Mouse (Mus musculus) retina, postnatal 7 days (tissue): ENCODE results near the gene Rnf186.

ENCODE experiments used
- DNase-seq: peaks from one replicate; pipeline ENCODE4 v3.0.0-alpha.2; 2012; ENCODE audit warnings: low read depth, low spot score

Rnf186 gene

DNA sequence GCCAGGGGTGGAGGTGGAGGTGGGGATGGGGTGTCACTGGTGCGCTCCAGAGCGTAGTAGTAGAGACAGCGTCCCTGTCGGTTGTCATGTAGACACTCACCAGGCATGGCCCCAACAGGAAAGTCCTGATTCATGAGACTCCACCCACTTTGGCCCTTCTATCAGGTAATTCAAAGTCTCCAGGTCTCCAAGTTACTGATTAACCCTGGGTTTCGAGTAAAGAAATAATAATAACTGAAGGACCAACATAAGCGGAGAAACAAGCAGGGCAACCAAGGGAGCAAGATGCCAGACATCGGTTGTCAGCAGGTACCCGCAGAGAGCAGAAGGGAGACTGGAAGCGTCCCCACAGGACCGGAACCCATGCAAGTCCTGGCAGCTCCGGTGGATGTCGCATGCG is at the start of gene Rnf186:
Gene Rnf186 (plus strand): TSS at position 247 of the 400 bp plus-strand sequence.
- no peak for DNase-seq

DNA sequence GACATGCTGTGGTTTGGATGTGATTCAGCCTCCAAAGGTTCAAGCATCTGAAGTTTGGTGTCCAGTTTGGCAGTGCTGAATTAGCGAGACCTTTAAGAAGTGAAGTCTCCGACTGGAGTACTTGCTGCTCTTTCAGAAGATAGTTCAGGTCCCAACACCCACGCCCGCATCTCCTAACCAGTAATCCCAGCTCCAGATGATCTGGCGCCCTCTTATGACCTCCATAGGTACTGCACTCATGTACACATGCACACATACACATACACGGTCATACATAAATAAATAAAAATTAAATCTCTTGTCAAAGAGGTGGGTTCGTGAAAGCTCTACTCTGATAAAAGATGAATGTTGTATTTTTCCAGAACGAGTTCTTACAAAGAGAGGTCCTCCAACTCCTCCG is 49.6 kb upstream of the Rnf186 start:
- DNase-seq: no peak

DNA sequence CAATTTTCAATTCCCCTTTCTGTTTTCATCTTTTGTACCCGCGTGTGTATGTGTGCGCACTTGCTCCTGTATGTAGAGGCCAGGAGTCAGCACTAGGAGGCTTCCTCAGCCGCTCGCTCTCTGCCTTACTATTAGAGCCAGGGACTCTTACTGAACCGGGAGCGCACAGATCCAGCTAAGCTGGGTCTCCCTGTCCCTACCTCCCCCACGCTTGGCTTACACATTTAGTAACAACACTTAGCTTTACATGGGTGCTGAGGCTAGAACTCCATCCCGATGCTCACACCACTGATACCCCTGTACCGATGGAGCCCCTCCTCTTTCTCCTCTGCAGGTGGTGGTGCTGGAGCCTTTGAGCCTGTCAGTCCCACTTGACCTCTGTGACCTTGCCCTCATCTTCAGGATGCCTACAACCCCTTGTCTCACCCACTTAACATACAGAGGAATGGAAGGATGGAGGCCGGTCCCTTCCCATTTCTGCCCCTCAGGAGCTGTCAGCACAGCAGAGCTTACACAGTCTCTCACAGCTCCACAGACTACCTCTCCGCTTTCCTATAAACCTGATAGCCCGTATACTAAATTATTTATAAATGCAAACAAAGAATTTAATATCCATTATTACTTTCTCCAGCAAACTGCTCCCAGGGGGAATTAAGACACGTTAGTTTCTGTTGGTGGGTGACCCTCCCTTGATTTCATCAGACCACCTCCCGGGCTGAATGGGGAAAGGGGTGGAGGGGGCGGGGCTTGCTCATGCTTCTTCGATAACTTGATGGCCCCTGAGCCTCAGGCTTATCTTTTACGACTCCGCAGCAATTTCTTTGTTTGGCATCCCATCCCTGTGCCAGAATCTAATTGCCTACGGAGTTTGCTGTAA is 45.4 kb upstream of the Rnf186 start:
- DNase-seq: no peak

DNA sequence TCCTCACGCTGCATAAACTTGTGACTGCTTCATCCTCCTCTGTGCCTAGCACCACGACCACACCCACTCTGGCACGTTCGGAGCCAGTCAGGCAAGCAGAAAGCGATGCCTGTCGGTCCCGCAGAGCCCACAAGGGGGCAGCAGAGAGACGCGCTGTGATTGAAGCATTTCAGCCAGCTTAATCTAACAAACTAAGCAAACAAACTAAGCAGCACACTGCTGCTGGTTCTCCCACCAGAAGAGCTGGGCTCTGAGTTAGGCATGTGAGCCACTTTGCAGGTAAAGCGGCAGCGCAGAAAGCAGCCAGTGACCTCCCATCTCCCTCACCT is 44.8 kb upstream of the Rnf186 start:
- peak; percentile 83 for DNase-seq

DNA sequence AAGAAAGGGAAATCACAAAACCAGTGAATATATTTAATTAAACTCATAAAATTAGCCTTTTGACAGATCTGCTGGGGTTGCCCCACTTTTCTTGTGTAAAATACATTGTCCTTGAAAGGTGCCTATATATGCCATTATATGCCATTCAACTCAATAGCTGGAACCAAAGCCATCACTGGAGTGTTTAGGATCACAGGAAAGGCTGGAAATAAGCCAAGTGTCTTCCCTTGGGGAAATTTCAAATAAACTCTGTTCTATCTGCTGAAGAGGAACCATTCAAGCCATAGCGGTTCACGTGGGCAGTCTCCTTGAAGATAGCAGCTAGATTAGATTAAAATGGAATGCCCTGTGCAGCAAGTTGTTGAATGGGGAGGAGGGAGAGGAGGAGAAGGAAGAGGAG is 41.4 kb upstream of the Rnf186 start:
- no peak for DNase-seq

DNA sequence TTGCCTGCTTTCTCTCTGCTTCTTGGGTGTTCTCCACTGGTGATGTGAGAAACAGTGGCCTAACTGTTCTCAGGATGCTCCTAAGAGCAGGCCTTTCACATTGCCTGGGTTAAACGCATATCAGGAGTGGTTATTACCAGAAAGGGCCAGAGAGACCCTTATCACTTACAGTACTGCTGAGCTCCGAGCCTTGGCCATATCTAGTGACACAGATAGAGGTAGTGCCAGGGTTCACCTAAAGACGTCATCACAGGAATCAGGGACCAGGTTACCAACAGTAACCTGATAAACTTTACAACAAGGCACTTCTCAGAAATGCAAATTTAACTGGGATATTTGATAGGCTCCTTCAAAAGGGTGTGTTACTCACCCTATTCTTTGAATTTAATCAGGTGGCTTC is 33.0 kb upstream of the Rnf186 start:
- no peak for DNase-seq

DNA sequence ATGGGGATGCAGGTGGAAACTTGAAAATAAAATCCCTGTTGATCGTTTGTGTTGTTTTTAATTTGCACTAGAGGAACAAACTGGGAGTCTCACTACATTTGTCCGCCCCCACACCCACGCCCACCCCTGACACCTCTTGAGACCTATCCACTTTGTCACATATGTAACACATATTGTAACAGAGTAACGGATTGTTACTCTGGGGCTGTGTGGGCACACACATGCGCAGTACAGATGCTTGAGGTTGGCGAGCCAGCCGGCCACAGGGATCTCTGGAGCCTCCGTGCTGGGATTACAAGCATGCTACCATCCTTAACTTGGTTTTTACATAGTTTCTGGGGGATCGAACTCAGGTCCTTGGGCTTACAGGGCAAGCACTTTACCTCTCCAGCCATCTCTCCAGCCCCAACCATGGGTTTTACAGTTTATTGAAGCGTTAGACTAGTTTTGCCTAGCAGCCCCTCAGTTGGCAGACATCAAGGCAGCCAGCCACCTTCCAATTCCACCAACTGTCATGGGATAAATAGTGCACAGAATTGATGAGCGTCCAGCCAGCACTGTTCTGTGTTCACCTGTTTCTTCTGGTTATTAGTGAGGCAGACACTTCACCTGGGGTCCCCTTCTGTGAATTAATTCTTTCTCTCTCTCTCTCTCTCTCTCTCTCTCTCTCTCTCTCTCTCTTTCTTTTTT is 32.3 kb upstream of the Rnf186 start:
- DNase-seq: no peak

DNA sequence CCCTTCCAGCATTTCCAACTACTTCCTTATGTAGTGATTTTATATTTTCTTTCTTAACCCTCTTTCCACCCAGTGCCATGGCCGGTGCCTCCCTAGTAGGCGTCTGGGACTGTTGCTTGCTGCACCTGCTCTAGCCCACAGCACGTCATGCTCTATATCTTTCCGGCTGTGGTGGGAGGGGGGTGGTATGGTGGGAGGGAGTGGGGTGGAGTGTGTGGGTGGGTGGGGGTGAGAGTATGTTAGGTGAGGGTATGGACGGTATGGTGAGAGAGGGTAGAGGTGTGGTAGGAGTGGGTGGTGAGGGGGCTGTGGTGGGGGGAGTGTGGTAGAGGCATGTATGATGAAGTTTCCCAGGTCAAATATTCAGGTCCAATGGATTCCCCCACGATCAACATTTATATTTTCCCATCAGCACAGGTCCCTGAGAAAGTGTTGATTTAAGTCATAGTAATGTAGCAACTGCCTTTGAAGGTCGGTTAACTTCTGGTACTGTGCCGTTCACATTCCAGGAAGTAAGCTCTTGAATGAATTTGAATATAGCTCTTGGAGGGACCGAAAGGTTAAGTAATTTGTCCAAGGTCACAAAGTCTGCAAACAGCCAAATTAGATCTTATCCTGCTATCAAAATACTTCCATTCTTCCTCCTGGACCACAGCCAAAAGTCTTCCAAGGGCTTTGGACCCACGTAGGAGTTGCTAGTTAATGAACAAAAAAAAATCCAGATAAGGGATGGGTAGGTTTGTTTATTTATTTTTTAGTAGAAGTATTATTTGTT is 28.2 kb upstream of the Rnf186 start:
- no peak for DNase-seq

DNA sequence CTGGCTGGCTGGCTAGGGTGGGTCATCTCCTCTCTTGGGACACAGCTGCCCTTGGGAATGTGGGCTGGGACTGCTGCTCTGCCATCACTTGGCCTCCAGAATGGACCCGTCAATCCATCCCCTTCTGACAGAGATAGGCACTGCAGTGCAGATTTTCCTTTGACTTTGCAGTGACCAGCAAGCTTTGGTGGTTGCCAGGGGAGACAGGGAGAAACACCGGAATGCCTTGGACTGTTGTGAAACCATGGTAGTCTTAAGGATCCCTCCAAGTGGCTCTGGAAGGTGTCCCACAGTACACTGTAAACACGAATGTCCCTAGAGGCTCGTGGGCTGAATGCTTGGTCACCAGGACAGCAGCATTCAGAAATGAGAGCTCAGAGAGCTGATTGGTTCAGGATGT is 27.4 kb upstream of the Rnf186 start:
- DNase-seq: no peak

DNA sequence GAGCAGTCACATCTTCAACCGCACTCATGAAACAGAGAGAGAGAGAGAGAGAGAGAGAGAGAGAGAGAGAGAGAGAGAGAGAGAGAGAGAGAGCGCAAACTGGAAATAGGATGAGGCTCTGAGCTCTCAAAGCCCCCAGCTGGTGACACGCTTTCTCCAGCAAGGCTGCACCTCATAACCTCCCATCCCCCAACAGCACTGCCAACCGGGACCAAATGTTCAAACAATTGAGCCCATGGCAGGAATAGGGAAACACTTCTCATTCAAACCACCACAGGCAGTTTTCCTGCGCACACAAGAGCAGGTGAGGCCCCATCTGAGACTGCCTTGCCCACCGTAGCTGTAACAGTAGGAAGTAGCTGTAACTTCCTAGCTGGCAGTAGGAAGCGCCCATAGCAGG is 25.5 kb upstream of the Rnf186 start:
- no peak for DNase-seq

DNA sequence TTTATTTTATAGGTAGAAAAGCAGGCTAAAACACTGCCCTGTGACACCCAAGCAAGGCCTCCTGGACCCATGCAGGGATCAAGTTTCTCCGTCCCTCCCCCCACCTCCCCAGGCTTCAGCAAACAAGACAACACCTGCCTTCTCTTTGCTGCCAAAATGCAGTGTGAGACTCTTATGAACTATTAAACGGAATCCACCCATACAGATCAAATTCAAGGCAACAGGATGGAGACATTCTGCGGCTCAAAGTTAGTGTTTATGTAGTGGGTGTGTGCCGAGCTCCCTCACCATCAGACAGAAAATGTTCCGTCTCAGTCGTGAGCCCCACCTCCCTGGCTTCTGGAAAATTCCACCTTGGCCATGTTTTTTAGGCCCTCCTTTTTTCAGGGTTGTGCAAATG is 24.9 kb upstream of the Rnf186 start:
- no peak for DNase-seq

DNA sequence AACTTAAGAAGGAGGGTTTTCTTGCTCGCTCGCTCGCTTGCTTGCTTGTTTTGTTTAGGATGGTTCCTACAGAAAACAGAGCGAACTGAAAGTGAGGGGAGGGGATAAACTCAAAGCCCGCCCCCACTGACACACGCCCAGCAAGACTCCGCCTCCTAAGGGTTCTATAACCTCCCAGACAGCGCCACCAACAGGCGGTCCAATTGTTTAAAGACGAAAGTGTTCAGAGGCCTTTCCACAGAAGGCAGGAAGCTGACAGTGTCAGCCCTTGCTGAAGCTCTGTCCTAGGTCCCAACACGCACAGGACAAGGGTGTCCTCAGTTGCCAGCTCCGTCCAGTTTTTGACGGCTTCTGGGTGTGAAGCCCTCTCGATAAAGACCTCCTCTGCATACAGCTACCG is 23.2 kb upstream of the Rnf186 start:
- peak; percentile 48 for DNase-seq

DNA sequence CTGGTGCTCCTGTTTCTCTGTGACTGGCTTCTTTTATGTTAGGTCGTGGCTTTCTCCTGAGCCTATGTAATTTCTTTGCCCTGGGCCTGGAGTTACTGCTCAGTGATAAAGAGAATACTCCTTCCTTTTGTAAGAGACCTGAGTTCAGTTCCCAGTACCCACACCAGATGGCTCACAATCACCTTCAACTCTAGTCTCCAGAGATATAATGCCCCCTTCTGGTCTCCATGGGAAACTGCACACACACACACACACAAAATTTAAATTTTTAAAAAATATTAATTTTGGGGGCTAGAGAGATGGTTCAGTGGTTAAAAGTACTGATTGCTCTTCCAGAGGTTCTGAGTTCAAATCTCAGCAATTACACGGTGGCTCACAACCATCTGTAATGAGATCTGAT is 18.7 kb upstream of the Rnf186 start:
- no peak for DNase-seq

DNA sequence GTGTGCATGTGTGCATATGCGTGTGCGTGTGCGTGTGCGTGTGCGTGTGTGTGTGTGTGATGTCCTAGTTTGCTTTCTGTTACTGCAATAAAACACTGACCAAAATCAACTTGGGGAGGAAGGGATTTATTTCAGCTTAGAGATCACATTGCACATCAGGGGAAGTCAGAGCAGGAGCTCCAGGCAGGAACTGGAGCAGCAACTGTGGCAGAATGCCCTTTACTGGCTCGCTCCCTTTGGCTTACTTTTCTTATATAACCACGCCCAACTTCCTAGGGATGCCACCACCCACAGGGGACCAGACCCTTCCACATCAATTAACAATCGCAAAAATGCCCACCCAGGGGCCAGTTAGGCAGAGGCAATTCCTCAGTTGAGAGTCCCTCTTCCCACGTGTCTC is 8.3 kb upstream of the Rnf186 start:
- no peak for DNase-seq

DNA sequence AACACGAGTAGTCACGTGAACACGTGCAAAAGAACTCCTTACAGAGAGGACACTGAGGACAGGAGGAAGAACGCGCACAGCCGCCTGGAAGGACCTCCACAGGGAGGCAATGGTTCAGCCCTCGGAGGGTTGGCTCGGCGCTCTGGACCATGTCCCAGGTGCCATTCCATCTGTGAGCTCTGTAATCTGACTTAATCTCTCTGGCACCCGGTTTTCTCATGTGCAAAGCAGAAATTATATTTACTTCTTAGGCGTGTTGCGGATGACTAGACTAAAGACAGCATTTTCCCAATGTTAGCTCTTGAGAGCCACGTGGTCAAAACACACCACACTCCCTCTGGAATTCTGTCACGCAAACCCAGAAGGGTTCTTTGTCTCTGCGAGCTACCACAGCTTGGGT is 7.8 kb upstream of the Rnf186 start:
- DNase-seq: no peak

DNA sequence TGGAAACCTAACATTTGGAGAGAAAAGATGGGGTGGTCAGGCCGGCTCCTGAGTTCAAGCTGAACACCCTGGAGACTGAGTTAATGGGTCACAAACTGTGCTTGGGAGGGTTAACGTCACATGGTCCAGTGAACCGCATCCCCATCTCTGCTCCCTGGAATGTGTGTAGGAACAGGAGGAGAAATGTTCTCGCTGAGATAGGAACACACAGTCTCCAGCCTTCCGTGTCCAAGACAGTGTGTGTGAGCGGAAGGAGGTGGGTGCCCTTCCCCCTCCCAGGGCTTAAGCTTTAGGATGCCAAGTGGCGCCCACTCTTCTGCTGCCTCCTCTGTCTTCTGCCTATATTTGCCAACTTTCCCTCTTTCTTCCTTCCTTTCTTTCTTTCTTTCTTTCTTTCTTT is 7.0 kb upstream of the Rnf186 start:
- DNase-seq: no peak

DNA sequence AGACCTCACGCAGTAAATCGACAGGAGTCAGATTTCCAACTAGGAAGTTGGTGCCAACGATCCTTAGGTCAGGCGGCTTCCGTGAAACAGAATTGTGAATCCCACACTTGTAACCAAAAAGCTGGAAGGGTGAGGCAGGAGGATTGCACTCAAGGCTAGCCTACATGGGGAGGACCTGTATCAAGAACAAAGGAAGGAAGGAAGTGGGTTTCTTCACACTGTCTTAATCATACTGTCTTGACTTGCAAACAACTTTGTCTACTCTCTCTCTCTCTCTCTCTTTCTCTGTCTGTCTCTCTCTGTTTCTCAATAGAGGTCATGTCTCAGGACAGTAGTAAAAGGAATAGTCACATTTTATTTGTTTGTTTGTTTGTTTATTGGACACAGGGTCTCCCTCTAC is 4.2 kb upstream of the Rnf186 start:
- no peak for DNase-seq

DNA sequence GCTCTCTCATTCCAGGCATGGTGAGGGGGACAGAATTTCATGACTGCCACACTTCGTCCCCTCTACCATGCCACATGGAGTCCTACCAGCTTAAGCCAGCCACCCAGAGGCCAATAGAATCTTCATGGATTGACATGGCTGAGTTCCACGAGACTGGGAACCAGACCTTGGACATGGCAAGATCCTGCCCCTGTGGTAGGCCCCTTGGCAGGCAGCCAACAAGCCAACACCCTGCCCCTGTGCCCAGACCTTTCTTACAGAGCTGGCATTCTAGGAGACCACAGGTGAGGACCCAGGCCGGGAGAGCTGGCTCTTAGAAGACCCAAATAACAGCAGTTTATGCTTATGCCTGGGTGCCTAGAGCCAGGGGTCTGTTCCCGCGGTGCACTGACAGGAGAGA is 1.0 kb upstream of the Rnf186 start:
- no peak for DNase-seq

DNA sequence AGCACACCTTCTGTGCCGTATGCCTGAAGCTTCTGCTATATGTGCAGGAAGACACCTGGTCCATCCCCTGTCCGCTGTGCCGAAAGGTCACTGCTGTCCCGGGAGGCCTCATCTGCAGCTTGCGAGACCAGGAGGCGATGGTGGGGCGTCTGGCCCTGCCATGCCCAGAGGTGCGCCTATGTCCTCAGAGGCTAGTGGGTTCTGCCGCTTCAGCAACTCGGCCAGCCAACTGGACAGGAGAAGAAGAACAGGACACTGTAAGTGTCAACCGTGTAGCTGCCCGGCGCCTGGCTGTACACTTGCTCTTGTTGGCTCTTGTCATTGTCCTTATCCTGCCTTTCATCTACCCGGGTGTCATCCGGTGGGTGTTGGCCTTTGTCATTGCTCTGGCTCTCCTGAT is 573 bp downstream of the Rnf186 start:
- DNase-seq: no peak

DNA sequence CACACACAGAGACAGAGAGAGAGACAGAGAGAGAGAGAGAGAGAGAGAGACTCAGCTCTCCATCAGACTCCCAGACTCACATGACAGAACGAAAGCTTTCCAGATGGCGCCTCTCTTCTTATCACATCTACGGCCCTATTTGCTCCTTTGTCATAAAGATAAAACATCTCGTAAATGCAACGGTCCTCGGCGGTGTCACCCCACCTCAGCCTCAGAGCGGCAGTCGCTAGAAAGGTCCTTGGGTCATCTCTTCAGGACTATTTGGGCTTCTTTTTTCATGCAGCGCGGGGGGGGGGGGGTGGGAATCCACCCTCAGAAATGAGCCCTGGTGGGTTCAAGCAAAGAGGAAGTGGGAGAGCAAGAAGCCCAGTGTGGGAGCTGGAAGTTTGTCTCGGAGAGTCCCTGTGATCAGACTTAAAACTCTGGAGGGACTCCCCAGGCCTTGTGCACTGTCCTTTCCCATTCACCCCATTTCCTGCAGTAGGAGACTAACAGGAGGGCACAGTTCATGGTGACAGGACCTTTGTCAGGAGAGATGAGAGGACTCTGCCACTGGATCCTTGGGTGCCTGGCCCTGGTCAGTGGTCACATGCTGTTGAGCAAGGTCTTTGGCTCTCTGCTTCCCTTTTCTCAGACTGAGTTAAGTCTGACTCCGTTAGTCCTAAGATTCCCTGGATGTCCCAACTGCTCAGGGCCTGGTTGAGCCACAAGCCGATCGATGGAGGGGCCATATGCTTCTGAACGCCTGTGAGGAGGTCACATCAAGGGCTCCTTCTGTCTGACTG is 2.1 kb downstream of the Rnf186 start:
- DNase-seq: no peak

DNA sequence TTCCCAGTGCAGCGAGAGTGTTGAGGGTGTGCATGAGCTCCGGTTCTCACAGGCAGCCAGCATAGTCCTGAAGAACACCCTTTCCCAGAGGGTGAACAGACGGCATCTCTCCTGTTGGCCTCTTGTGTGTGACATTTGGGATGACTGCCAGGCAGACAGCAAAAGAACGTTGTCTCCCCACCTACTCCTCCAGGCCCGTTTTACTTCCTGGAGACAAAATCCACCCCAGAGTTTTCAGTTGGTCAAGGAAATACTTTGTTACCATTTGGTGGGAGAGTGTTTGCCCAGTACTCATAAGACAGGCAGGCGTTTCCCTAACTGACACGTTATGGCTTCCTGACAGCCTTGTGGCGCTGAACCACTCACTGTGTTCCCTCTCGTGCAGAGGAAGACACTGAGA is 2.8 kb downstream of the Rnf186 start:
- no peak for DNase-seq

DNA sequence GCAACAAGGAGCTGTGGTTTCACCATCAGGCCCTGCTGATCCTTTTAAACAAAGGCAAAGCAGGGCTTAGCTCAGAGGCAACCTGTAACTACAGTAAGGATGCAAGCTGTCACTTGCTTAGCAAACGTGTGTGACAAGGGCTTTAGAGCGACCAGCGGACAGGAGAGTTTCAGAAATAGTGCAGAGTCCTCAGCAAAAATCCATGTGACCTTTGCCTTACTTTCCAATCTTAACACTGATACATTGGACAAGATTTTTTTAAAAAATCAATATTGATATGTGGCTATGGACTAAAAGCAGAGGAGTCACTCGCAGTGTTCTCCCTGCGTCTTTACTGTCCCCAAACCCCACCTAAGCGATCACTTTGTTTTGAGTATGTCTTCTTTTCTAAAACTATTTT is 4.5 kb downstream of the Rnf186 start:
- no peak for DNase-seq
